Mouse (Mus musculus): ENCODE results near the gene Chka. TPM values are rescaled to one million over a fixed set of nuclear protein-coding genes. Genes with fewer than 3 reads are reported as not detected.

Chka gene
- polyA plus RNA-seq, 1 experiment, result 39.1 TPM

DNA sequence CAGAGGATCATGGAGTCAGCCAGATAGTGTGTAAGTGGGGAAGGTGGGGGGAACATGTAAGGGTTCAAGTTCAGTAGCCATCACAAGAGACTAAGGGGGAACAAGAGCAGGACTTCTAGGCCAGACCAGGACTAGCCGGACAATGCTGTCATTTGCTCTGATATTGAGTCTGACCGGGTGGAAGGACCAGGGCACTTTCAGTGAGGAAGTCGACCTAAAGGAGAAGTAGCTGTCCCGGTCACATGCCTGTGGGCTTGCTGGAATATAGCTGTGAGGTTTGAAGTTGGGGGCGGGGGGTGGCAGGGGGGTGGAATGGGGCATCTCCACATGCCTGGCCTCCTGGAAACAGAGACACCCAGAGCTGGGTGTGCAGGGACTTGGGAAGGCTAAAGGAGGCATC, 63.0 kb downstream of the Chka start:
- no peak for DNase-seq
- no peaks in the 10 kb centered on the region for H3K27me3 ChIP-seq (ENCODE audit: control insufficient read depth, insufficient read depth, low read length)
- H3K4me3 ChIP-seq (ENCODE audit: control insufficient read depth, insufficient read depth, low read length), result no peak overlapping the region
- no peak for TF ChIP-seq CTCF (IDR thresholded peaks at IDR 0.05; ENCODE audit: borderline replicate concordance, control insufficient read depth, extremely low read depth, insufficient read depth, low read length, poor library complexity)
- TF ChIP-seq POLR2A (IDR thresholded peaks at IDR 0.05; ENCODE audit: control insufficient read depth, extremely low read depth, insufficient read depth, low read length, poor library complexity), result no peak
- peaks cover 17% of the 10 kb centered on the region for H3K4me1 ChIP-seq (replicated peaks; ENCODE audit: control insufficient read depth, insufficient read depth, low read length)
- no peaks in the 10 kb centered on the region for H3K36me3 ChIP-seq (ENCODE audit: control insufficient read depth, insufficient read depth, low read length)
- WGBS, result 65% methylated on average over 5 of the region's 5 CpGs
- H3K27ac ChIP-seq (ENCODE audit: control insufficient read depth, insufficient read depth, low read length), result no peak overlapping the region

DNA sequence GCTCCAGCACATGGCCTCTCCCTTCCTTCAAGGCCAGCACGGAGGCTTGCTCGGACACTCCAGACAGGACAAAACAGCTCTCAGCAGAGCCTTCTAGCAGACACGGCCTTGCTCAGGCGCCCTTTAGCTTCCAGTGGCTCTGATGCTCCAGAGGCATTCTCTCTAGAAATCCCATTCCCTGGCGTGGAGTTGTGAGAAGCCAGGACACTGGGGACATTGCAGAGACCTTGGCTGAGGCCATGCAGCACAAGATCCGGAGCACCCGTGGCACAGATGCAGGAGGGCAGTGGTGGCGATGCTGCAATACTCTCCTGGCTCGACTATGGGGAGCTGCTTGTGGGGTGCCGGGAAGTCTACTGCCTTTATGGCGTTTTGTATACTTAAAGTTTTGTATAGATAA, 65.2 kb downstream of the Chka start:
- peaks cover 13% of the 10 kb centered on the region for H3K4me1 ChIP-seq (replicated peaks; ENCODE audit: control insufficient read depth, insufficient read depth, low read length)
- WGBS, result 94% methylated on average over 11 of the region's 11 CpGs

DNA sequence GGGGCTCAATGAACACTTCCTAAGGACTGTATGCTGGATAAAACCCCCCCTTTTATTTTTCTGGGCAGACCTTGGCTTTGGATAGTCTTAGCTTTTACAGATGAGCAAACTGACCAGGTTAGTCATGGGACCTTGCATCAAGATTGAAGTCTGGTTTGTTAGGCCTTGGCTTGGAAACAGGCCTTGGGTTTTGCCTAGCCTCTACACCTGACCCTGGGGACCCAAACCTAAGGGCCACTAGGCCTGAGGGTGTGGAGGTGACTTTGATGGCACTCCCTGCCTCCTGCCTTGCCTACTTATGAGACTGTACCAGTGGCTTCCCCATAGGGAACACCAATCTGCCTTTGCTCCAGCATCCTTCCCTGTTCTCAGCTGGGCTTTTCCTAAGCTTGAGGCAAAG, 68.4 kb downstream of the Chka start:
- DNase-seq, result no peak
- H3K27ac ChIP-seq (ENCODE audit: control insufficient read depth, insufficient read depth, low read length), result no peak overlapping the region
- no peak for TF ChIP-seq POLR2A (IDR thresholded peaks at IDR 0.05; ENCODE audit: control insufficient read depth, extremely low read depth, insufficient read depth, low read length, poor library complexity)
- TF ChIP-seq CTCF (IDR thresholded peaks at IDR 0.05; ENCODE audit: borderline replicate concordance, control insufficient read depth, extremely low read depth, insufficient read depth, low read length, poor library complexity), result no peak
- no peaks in the 10 kb centered on the region for H3K27me3 ChIP-seq (ENCODE audit: control insufficient read depth, insufficient read depth, low read length)
- H3K36me3 ChIP-seq (ENCODE audit: control insufficient read depth, insufficient read depth, low read length), result no peaks in the 10 kb centered on the region
- H3K4me1 ChIP-seq (replicated peaks; ENCODE audit: control insufficient read depth, insufficient read depth, low read length), result peaks cover 20% of the 10 kb centered on the region
- no peak overlapping the region for H3K4me3 ChIP-seq (ENCODE audit: control insufficient read depth, insufficient read depth, low read length)

More for the DNA sequence above, 65.2 kb downstream of the Chka start:
- TF ChIP-seq CTCF (IDR thresholded peaks at IDR 0.05; ENCODE audit: borderline replicate concordance, control insufficient read depth, extremely low read depth, insufficient read depth, low read length, poor library complexity), result no peak
- no peak for TF ChIP-seq POLR2A (IDR thresholded peaks at IDR 0.05; ENCODE audit: control insufficient read depth, extremely low read depth, insufficient read depth, low read length, poor library complexity)
- Histone ChIP-seq H3K27me3 (ENCODE audit: control insufficient read depth, insufficient read depth, low read length) (no peaks in the 10 kb centered on the region), H3K27ac (ENCODE audit: control insufficient read depth, insufficient read depth, low read length) (no peak overlapping the region), H3K36me3 (ENCODE audit: control insufficient read depth, insufficient read depth, low read length) (no peaks in the 10 kb centered on the region), H3K4me3 (ENCODE audit: control insufficient read depth, insufficient read depth, low read length) (no peak overlapping the region)
- no peak for DNase-seq

DNA sequence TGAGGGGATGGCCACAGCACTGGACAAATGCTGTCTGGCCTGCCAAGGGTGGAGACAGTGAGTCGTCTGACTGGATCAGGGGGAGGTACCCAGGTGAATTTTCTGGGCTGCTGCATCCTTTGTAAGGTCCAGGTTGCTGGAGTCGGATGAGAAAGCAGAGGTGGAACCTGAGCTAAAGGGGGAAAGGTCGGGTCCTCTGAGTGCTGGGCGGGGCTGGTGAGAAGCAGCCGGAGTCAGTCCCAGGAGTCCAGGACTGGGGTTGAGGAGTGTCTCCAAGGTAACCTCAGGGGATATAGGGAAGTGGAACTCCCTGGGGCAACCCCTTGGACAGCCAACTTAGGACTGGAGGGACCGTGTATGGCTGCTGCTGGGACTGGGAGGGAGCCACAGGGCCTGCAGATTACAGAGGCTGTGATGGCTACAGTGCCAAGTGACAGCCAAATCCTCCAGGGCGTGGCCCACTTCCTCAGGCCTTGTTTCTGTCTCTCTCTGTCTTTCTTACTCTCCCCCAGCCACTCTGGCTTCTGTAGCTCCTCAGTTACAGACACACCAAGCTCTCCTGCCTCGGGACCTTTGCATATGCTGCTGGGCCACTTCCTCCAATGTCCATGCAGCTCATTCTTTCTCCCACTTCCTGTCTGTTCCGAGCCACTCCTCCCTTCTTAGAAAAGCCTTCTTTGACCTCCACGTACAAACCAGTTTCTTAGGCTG, 71.2 kb downstream of the Chka start:
- Histone ChIP-seq H3K27ac (ENCODE audit: control insufficient read depth, insufficient read depth, low read length) (peak overlapping the region; percentile 22; the same call in 1 of the 2 replicates), H3K4me3 (ENCODE audit: control insufficient read depth, insufficient read depth, low read length) (no peak overlapping the region), H3K27me3 (ENCODE audit: control insufficient read depth, insufficient read depth, low read length) (no peaks in the 10 kb centered on the region), H3K4me1 (replicated peaks; ENCODE audit: control insufficient read depth, insufficient read depth, low read length) (peaks cover 20% of the 10 kb centered on the region), H3K36me3 (ENCODE audit: control insufficient read depth, insufficient read depth, low read length) (no peaks in the 10 kb centered on the region)
- WGBS, result 66% methylated on average over 10 of the region's 10 CpGs
- TF ChIP-seq CTCF (IDR thresholded peaks at IDR 0.05; ENCODE audit: borderline replicate concordance, control insufficient read depth, extremely low read depth, insufficient read depth, low read length, poor library complexity) (no peak), POLR2A (IDR thresholded peaks at IDR 0.05; ENCODE audit: control insufficient read depth, extremely low read depth, insufficient read depth, low read length, poor library complexity) (no peak)
- no peak for DNase-seq

DNA sequence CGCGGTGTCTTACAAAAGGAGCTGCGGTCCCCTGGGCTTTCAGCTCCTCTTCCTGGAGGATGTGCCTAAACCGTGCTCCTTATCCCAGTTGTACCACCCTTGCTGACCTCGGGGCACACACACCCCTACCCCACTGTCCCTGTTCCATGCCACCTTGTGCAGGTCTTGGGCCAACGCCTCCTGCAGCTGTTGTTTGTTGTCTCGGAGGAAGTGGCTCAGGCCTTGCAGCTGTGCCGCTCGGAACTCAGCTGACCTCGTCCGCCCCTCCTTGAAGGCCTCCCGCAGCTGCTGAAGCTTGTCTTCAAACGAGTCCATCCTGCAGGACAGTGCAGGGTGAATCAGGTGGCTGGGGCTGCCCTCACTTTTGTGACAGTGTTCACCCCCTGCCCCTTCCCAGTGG, 72.0 kb downstream of the Chka start:
- H3K27ac ChIP-seq (ENCODE audit: control insufficient read depth, insufficient read depth, low read length), result peak overlapping the region; percentile 22; the same call in 1 of the 2 replicates
- 39% methylated on average over 13 of the region's 13 CpGs for WGBS
- no peak for TF ChIP-seq POLR2A (IDR thresholded peaks at IDR 0.05; ENCODE audit: control insufficient read depth, extremely low read depth, insufficient read depth, low read length, poor library complexity)
- no peak for TF ChIP-seq CTCF (IDR thresholded peaks at IDR 0.05; ENCODE audit: borderline replicate concordance, control insufficient read depth, extremely low read depth, insufficient read depth, low read length, poor library complexity)
- H3K27me3 ChIP-seq (ENCODE audit: control insufficient read depth, insufficient read depth, low read length), result no peaks in the 10 kb centered on the region
- H3K36me3 ChIP-seq (ENCODE audit: control insufficient read depth, insufficient read depth, low read length), result no peaks in the 10 kb centered on the region
- no peak for DNase-seq
- no peak overlapping the region for H3K4me3 ChIP-seq (ENCODE audit: control insufficient read depth, insufficient read depth, low read length)
- H3K4me1 ChIP-seq (replicated peaks; ENCODE audit: control insufficient read depth, insufficient read depth, low read length), result peaks cover 20% of the 10 kb centered on the region

DNA sequence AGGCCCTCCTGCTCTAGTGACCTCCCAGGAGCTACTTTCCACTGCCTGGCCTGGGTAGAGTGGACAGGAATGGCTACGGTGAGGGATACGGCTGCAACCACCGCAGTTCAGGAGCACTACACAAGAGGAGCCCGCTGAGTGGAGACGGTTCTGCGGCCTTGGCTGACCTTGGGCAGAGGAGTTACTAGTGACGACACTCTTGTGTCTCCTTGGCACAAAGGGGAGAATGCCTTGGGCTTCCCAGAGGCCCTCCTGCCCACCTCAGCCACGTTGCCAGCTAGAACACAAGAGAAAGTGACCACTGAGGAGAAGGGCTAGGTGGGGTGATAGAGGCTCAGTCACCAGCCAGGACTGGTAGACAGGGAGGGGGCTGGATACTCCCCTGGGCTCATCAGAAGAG, 72.6 kb downstream of the Chka start:
- no peak for DNase-seq
- TF ChIP-seq POLR2A (IDR thresholded peaks at IDR 0.05; ENCODE audit: control insufficient read depth, extremely low read depth, insufficient read depth, low read length, poor library complexity), result no peak
- TF ChIP-seq CTCF (IDR thresholded peaks at IDR 0.05; ENCODE audit: borderline replicate concordance, control insufficient read depth, extremely low read depth, insufficient read depth, low read length, poor library complexity), result no peak
- Histone ChIP-seq H3K27ac (ENCODE audit: control insufficient read depth, insufficient read depth, low read length) (no peak overlapping the region), H3K4me3 (ENCODE audit: control insufficient read depth, insufficient read depth, low read length) (no peak overlapping the region), H3K27me3 (ENCODE audit: control insufficient read depth, insufficient read depth, low read length) (no peaks in the 10 kb centered on the region), H3K36me3 (ENCODE audit: control insufficient read depth, insufficient read depth, low read length) (no peaks in the 10 kb centered on the region), H3K4me1 (replicated peaks; ENCODE audit: control insufficient read depth, insufficient read depth, low read length) (peaks cover 22% of the 10 kb centered on the region)
- WGBS, result 92% methylated on average over 8 of the region's 8 CpGs

Data from thymus, adult 2 months (tissue).